Mouse (Mus musculus) left cerebral cortex, adult 8-10 months (tissue): ENCODE measurements around the gene Ptprj. TPM values are rescaled to one million over a fixed set of nuclear protein-coding genes. Genes with fewer than 3 reads are reported as not detected.

Experiments used
- DNase-seq, 2 experiments: peaks; one replicate each; pipeline ENCODE4 v3.0.0; 2022; ENCODE audit warnings: low spot score in 2 of 2
- total RNA-seq, 4 experiments: library from RNA; stranded (reverse); gene quantifications; 2 replicates each; pipeline ENCODE4 v1.2.4; 2022

The Ptprj gene
- total RNA-seq = 100 to 1,000 TPM in 1 of 4 experiments, 10 to 100 TPM in 3; 90.8 to 104 (median 95.0) TPM

DNA sequence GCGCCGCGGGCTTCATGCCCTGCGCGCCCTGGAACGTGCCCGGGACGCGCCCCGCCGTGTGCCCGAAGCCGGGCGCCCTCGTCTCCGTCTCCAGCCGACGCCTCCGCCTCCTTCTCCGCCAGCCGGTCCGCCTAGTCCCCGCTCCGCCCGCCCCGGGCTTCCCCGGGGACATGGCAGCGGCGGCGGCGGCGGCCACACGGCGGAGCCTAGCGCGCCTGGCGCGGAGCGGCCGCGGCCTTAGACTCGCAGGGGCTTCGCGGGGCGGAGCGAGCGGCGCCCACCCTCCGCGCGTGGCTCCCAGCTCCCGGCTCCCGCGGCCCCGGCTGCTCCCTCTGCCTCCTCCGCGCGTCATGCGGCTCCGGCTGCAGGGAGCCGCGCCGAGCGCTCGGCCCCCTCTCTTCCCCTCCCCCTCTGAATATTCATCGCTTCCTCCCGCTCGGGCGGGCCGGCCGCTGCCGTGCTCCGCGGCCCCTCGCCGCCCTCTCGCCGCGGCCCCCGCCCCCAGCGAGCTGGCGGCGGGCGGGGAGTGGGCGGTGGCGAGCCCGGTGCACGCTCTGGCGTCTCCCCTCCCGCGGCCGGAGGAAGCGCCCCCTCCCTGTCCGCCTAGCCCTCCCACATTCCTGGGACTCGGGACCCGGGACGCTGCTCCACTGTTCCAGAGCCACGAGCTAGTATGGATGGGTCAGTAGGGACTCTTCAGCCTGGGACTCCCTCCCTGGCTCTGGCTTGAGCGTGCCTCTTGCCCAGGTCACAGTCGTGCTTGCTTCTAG is at the start of gene Ptprj:
Gene Ptprj (minus strand): TSS at position 412 of the 770 bp plus-strand sequence.
- peak; percentile 49 to 51 for DNase-seq

DNA sequence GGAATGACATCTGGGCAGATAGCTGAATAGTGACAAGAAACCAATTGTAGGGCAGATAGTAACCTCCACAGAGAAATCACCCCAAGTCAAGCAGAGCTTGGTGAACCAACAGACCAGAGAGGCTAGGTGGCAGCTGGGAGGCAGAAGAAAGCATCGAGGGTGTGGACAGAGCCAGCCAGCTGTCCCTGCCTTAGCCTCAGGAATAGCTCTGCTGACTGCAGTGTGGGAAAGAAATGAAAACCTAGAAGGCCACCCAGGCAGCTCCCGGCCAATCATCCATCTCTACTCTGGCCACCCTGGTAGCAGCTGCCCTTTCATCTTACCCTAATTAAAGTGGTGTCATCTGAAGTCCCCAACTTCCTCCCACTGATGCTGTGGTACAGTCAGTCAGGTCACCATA is 49.1 kb upstream of the Ptprj start:
- no peak for DNase-seq

DNA sequence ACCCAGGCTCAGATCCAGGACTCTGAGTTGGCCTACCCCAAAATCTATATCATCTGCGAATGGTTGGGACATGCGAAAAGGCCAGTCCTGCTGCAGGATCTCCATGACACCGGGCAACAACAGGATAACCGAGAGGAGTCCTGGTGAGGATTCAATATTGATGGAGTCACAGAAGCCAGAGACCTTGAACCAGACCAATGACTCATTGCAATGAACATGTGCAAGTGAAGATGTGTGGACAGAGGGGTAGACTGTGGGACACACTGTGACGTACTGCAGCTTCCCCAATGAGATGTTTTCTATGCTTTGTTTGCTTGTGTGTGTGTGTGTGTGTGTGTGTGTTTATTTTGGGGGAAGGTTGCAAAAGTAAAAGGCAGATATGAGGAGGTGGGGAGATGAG is 47.8 kb upstream of the Ptprj start:
- DNase-seq = no peak

DNA sequence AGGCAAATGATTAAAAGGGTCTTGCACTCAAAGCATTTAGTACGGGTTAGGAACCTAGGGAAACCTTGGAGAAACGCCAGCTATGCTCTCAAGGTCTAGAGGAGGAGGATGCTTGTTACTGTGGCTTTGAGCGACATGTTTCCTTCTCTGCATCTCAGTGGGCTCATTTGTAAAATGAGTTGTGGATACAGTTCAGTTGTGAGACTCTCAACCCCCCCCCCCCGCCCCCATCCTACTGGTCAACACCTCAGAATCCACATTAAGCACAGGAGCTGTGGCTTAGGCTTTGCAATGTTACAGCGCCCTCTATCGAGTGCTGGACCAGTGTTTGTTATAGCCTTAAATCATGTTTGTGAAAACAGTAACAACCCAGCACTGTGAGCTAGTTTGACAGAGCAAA is 44.5 kb upstream of the Ptprj start:
- peak in 1 of 2 experiments; percentile 48 for DNase-seq

DNA sequence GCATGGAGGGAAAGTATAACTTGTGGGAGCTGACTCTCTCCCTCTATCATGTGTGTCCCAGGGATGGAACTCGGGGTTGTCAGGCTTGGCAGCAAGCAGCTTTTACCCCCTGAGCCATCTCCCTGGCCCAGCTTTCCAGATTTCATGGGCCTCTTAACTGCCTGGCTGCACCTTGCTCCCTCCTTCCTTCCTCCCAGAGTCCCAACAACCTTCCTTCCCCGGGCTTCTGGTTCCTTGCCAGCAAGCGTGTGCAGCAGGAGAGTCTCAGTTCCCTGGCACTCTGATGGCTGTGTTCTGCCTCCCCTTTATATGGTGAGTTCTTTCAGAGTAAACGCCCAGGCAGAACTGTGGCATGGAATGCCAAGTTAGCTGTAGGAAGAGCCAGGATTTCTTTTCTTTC is 43.9 kb upstream of the Ptprj start:
- DNase-seq = no peak

DNA sequence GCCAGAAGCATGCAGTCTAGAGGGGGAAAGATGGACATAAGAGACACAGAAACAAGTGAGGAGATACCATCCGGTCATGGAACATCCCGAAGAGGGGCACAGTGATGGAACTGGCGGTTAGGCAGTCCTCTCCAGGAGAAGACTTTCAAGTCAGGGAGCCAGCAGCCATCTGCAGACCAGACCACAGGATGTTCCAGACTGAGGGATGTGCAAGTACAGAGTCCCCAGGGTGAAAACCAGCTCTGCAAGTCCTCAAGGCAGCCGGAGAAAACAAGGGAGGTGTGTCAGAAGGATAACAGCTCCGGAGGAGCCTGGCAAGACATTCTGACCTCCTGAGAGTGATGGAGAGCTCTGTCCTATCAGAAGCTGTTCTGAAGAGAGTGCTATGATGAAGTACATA is 40.4 kb upstream of the Ptprj start:
- DNase-seq = no peak

DNA sequence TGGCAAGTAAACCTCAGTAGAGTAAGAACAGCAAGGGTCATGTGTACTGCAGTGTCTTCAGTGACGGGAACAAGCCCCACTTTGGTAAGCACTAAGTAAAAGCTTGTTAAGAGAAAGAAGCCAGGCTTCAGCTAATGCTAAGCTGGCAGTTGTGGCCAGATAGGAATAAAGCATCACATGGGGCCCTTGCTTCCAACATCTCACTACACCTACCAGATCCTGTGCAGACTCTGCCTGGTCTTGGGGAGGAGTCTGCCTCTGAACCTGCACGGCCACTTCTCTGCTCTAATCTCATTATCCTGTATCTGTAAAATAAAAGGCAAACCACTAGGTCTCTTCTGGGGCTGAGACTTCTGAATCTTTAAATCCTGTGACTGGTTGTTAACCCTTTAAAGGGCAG is 39.2 kb upstream of the Ptprj start:
- no peak for DNase-seq

DNA sequence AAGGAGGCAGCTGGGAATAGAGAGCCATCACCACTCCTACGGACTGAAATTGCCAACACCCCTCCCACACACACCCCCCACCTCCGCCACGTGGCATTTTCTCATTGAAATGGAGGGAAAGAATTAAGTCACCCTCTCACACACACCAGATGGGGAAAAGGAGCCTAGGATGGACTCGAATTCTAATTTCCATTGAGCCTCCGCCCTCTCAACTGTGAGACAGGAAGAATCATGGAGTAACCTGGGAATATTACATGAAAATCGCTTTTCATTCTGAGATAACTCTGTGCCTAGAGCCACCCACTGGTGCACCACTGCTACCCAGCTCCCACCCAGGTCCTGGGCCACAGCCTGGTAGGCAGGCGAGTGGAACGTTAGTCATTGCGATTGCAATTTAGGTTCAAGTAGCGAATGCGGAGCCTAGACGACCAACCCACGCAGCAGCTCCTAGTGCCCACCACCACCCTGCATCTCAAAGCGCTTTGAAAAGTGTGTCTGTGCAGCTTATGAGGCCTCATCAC is 34.3 kb upstream of the Ptprj start:
- peak; percentile 26 to 81 for DNase-seq

DNA sequence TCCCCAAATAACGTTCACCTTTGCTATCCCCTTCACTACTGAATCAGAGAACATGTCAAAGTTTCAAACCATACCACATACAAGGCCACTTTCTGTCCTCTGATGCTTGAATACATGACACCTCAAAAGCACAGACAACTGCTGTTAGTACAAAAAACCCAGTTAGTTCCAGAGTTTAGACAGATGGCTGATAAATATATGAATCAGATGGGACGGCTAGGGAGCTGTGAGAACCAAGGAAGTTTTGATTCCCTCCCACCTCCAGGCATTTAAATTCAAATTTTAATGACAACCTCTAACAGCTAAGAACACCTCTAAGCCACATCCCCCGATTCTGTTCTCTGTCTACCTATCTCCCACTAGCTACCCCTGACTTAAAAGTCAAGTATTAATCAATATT is 33.1 kb upstream of the Ptprj start:
- no peak for DNase-seq

DNA sequence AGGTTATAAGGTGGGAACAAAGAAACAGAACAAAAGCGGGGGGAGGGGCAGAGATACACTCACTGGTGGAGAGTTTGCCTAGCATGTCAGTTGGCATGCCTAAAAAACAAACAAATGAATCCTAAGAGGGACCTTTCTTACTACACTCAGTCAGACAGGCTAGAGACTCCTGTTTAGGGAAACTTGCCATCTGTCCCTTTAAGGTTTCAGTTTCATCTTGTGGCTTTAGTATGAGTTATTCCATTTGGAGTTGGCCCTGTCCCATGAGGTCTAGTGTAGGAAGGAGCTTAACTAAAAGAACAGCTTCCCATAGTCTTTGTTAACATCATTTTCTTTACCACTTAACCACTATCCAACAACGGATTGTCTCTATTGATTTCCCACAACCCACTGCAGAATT is 32.6 kb upstream of the Ptprj start:
- no peak for DNase-seq

DNA sequence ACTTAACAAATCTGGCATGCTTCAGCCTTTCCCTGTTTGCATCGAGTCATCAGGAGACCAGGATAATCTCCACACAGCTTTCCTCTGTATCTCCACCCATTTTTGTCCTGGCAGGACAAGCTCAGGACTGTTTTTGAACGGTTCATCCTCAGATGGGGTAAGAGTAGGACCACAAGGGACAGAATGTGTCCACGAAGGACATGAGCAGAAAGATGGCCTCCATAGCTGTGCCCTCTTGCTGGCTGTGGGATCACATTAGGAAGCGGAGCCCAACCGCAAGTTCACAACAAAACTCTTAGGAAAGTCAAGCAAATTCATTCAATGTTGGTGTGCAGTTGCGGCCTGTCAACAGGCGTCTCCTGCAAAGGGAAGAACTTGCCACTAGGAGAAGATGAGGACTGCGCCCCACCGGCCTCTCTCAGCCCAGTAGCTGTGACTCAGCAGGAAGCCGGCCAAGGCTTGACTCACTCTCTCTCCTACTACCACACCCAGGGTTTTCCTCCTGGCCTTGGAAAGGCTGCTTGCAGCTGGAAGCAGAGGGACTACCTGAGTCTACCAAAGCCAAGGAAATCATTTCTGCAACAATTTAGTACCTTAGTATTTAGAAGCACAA is 31.6 kb upstream of the Ptprj start:
- DNase-seq = peak in 1 of 2 experiments; percentile 32

DNA sequence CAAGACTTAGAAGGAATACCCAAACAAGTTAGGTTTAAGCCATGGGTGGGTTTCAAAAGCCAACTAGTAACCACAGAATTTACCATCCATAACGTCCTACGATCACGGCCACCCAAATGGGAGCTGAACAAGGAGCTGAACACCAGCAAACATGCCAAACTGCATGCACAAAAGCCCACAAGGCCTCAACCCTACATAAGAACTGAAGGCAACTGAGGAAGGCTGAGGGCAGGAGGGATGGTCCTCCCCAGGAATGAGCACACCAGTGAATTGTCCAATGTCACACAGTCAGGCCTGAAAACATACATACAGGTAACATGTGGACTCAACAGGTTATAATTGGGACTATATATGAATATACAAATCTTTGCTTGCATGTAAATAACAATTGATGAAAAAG is 20.6 kb upstream of the Ptprj start:
- no peak for DNase-seq

DNA sequence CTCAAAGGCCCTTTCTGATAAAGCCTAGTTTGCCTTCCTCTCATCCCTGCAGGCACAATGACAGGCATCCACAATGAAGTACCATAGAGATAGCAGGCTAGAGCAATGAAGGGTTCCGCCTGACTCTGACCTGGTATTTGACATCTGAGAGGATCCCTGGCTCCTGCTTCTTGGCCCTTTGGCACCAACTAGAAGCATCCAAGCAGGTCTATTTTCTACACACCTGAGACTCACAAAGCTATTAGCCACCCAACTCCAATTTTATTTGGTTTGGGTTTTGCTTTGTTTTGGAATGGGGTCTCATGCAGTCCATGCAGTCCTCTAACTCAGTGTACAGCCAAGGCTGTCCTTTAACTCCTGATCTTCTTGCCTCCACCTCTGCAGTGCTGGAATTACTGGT is 7.7 kb upstream of the Ptprj start:
- DNase-seq = no peak

DNA sequence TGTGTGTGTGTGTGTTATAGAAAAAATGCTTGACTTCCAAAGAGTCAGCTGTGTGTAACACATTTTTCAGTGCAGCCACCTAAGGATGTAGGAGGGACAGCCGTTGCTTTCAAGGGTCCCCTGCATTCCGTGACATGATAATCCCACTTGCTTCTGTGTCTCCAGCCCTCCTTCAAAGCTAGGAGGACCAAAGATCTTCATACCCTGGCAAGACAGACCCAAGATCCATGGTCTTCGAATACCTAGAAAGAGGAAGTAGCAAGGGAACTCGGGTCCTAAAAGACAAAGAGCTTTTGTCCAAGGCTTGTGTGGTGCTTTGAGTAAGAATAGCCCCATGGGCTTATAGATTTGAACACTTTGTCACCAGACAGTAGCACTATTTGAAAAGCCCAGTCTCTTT is 4.1 kb upstream of the Ptprj start:
- DNase-seq = no peak

DNA sequence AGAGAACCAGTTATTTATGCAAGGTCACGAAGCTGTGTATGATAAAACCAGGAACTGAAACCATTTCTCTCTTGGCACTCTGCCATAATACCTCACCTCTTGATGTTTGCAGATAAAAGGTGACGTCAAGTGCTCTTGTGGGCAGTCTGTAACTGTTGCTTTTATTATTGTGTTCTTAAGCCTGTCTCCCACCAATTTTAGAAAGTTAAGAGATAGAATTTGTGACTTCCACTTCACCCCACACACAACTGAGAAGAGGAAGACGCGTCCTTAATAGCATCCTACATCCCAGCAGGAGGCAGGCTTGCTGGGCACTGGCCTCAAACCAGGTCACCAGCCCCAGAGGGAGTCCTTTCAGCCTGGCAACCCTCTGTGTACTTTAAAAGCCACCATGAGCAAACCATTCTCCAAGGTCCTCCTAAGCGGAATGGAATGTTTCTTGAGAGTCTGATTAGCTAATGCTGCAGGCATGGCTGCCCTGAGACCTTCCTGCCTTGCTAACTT is 3.2 kb upstream of the Ptprj start:
- DNase-seq = no peak

DNA sequence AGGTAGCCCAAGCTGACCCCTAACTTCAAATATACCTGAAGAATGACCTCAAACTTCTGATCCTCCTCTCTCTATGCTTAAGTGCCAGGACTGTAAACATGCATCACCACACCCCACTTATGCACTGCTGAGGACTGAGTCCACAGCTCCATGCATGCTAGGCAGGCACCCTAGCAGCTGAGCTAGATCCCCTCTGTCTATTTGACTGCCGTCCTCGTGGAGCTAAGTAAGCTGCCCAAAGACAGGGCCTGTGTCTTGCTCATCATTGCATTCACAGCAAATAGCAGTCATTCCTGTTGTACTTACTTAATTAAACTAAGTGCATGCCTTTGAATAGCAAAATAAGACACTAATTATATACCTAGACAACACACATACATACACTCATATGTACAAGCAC is 2.4 kb upstream of the Ptprj start:
- no peak for DNase-seq

DNA sequence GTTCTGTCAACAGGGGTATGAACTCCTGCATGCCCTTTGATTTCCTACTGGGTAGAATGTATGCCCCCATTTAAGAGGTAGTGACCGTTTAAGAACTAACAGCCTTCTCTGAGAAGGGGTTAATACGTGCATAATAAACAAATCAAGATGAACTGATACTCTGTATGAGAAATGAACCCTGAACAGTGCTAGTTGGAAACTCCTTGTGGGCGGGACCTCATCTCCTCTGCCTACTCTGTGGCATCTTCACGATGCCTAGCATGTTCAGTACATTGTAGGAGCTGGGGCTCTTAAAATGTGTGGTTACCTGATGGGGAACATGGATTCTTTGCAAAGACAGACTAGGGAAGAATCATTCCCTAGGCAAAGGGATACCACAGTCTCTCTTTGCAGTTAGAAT is 1.9 kb upstream of the Ptprj start:
- DNase-seq = no peak

DNA sequence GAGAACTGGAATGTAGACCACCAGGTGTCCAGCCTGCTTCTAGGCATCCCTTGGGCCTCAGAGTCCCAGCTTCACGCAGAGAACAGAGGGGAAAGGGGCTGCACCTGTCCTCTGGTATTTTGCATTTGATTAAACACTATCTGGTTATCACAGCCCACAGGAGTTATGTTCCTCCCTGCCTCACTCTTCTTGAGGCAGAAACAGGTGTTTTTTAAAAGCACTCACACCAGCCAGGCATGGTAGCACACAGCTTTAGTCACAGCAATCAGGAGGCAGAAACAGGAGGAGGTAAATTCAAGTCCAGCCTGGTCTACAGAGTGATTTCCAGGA is 1.3 kb upstream of the Ptprj start:
- DNase-seq = no peak

DNA sequence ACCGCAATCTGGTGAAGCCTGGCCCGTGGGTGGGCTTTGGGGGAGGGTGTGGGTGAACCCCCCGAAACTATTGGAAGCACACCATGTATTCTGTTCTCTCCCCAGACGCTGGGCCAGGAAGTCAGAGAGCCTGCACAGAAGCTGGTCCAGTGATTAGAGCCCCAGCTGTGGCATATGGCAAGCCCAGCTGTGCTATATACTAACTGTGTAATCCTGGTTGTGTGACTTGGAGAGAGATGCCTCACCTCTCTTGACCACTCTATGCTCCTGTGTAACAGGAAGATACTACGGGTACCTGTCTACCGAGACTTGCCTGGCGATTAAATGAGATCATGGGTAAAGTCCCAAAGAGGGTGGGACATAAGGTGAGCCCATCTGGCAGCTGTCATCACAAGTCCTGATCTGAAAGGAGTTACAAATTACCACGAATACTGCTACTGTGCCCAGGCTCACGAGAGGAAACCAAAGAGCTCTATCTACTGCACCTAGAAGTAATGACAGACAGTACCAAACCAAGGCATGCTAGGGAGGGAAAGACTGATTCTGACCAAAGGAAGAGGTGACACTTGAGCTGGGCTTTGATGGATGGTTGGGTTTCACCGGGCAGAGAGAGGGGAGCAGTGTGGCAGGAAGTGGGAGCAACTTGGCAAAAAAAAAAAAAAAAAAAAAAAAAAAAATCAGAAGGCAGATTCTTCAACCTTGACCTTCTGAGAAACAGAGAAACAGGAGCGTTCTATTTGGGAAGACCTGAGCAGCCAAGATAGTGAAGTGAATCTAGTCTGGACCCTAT is 754 bp upstream of the Ptprj start:
- peak in 1 of 2 experiments; percentile 9 for DNase-seq

DNA sequence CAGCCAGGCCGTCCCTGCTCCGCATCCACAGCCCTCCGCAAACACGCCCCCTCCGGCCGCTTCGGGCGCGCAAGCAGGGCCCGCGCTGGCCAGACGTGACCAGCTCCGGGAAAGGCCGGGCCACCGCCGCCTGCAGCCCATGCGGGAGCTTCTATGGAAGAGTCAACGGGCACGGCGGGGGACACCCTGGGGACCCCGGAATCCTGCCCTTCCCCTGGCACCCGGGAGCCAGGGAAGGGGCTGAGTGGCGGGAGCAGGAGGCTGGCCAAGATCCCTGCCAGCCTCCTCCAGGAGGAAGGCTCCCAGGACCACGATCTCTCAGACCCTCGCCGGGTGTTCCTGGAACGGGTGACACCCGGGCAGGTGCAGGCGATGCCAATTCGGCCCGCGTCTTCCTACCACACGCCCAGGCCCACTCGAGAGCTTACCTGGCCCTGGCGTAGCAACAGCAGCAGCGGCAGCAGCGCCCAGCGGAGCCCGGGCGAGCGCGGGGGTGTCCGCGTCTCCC is 665 bp downstream of the Ptprj start:
- no peak for DNase-seq

DNA sequence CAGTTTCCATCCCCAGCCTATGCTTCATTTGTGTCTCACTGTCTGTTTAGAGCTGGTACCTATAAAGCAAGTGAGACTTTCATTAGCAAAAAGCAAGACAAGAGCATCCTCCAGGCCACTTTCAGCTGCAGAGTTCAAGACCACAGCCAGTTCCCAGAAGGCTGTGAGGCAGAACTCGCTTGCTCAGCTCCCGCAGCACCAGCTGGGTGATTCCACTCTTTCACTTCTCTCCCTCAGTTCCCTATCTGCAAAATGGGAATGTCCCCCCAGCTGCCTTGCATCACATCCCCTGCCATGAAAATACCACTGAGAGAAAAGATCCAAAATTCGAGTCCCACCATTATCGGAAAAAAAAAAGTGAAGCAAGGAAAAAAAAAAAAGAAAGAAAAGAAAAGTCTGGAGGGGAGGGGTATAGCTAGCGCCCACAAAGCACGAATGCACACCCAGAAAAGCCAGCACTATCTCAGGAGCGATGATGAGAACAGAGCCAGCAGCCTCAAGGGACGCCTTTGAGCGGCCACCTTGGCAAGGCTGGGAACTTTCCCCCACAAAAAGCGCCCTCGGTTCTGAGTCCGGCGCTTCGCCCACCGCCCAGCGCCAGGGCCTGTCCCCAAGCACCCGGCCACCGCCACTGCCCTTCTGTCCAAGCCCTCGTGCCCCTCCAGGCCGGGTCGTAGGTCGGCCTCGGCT is 1.3 kb downstream of the Ptprj start:
- no peak for DNase-seq
